Mouse (Mus musculus) kidney, adult 11 months (tissue): ENCODE measurements at regions not wholly inside any gene's neighbourhood (a gene's known extent, or its start where the extent isn't known, plus 50 kb on each side); places are given as distances from the start of the nearest gene placed in this dataset.

ENCODE experiments used
- DNase-seq: peaks from one replicate; pipeline ENCODE4 v3.0.0; 2022

DNA sequence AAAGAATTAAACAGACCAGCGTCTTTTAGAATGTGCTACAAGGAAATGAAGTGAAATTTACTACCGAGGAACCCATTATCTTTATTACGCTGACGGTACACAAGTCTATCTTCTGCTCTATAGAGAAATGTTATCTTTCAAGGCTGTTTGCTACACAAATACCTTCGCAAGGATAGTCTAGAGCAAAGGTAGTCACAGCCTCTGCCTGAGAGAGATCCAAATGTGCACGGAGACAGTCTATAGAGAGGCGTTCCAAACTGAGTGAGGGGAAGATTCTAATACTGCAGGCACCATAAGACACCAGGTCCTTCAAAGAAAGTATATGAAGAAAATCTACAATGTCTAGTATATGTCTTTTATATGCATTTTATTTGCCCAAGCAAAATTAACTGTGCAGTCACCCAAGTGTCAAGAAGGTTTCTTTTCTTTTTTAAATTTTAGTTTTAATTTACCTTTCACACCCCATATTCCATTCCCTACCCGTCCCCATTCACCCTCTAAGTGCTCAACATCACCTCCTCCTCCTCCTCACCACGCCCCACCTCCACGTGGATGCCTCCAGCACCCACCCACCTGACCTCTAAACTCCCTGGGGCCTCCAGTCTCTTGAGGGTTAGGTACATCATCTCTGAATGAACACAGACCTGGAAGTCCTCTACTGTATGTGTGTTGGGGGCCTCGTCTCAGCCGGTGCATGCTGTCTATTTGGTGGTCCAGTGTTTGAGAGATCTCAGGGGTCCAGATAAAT is 99.7 kb upstream of the Pde3a start:
- no peak for DNase-seq

- DNase-seq: no peak
These were observed 89.7 kb upstream of the Pde3a start for GRCm38 (mm10) chr6:141159326-141159725.

DNA sequence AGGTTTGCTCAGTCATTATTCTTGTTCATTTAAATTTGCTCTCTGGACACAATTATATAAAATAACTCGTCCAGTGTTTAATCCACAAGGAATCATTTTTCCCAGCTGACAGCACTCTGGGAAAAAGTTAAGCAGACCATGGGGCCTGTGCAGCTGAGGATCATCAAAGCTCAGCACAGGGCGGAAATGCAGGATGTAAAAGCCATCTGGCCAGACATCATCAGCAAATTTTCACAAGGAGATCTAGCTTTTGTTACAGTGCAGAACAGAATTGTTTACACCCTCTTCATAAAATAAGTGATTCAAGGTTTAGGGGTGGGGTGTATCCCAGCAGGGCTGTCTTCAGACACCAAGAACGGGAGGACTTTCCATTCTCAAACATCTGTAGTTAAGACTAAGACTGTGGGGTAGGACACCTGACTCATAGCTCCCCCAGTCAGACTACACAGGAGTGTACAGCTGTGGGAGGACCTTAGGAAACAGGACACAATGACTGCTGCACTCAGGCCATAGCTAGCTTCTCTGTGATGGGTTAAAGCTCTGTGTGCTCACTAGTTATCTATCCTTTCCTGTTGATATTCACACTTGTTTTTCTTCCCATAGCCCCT is 87.3 kb upstream of the Pde3a start:
- DNase-seq: no peak

DNA sequence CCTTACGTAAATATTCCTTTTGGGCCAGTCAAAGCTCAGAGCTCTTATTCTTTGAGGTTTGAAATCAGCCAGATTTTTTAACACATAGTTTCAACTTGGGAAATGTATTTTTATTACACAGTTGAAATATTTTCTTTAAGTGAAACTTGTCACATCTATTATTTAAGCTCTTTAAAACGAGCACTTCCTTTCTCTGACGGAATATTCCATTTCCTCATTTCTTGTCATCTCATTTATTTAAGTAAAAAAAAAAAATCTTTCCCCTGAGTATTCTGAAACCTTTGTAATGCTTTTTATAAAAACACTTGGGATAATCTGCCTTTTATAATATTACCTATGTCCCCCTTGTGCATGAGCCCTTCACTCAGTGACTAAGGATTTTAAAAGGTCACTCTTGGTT is 81.8 kb upstream of the Pde3a start:
- no peak for DNase-seq

GRCm38 (mm10) chr6:141168356-141168755 is 80.7 kb upstream of the Pde3a start:
- DNase-seq: no peak

DNA sequence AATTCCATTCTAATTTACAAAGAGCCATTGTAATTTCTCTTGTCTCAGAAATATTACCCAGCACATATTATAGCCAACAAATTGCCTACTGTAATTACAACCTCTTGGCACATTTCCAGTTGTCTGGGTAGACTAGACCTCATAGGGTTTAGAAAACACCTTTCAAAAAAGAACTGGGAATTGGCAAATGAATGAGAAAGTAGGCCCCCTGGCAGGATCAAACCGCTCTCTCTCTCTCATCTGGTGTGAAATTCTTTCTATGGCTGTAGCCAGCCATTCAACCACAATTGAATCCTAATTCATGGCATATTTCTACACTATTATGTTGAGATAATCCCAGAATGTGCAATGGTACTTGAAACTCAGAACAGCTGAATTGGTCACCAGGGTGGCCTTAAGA is 65.3 kb upstream of the Pde3a start:
- no peak for DNase-seq

- no peak for DNase-seq
These were observed 61.0 kb upstream of the Pde3a start for GRCm38 (mm10) chr6:141188036-141188435.

DNA sequence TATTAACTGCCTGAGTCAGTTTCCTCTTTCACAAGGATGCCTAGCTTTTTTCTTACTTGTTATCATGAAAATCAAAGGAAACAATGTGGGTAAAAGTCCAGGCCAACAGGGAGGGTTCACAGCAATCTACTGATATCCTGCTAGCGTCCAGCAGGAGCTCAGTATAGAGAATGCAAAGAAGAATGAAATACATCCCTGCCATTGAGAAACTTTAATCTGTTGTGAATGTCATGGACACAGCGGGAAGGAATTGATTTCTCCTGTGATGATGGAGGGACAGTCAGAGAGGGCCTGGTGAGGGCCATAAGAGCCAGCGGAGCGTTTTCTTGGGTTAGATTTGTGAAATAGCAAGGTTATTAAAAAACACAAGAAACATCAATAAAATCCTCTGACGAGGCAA is 60.0 kb upstream of the Pde3a start:
- DNase-seq: no peak

- DNase-seq: no peak
These were observed 59.4 kb upstream of the Pde3a start for GRCm38 (mm10) chr6:141189701-141190100.

DNA sequence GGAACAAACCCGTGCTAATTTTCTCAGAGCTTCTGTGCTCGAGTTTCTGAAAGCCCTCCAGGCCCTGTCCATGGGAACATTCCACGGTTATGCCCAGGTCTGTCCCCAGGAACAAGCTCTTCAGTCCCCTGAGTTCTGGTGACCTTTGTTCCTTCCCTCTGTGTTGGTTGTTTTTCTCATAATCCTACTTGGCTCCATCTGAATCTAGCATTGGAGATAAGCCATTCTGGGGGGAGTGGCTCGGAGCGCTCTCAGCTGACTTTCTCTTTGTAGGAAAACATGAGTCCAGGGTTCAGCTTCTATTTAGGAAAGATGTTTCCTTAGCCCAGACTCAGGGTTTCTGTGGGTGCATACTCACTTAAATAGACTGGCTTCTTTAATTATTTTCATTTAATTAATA is 58.7 kb upstream of the Pde3a start:
- DNase-seq: peak; percentile 30

GRCm38 (mm10) chr6:141197501-141197900 is 51.6 kb upstream of the Pde3a start:
- no peak for DNase-seq
